Mouse (Mus musculus) kidney, embryonic 15.5 days (tissue): Measurements from ENCODE around the gene Nasp. TPM values are rescaled to one million over a fixed set of nuclear protein-coding genes. Genes with fewer than 3 reads are reported as not detected.
A peak's percentile ranks its signal among the peaks of the same experiment; 100 is the strongest.

Experiments used
- ATAC-seq: fragments of 200-750 bp; cut with Nextera tagmentation; replicated peaks from 2 replicates; pipeline ENCODE4 v1.8.0; 2017; ENCODE audit warnings: moderate TSS enrichment; ENCODE audit not compliant: low FRiP score
- H3K27ac ChIP-seq: fragments of 300-500 bp; sonication (generic); 2 replicates; pipeline ENCODE4 v1.5.1; 2015; ENCODE audit warnings: mild to moderate bottlenecking, inconsistent platforms
- H3K27me3 ChIP-seq: fragments of 300-500 bp; sonication (generic); 2 replicates; pipeline ENCODE4 v1.6.1; 2015; ENCODE audit warnings: inconsistent platforms
- H3K36me3 ChIP-seq: fragments of 300-500 bp; sonication (generic); 2 replicates; pipeline ENCODE4 v1.6.1; 2015; ENCODE audit warnings: inconsistent platforms
- H3K4me1 ChIP-seq: fragments of 300-500 bp; sonication (generic); 2 replicates; pipeline ENCODE4 v1.6.1; 2015; ENCODE audit warnings: inconsistent platforms
- H3K4me2 ChIP-seq: fragments of 300-500 bp; sonication (generic); 2 replicates; pipeline ENCODE4 v1.6.1; 2015; ENCODE audit warnings: moderate library complexity, mild to moderate bottlenecking, inconsistent platforms
- H3K4me3 ChIP-seq: fragments of 300-500 bp; sonication (generic); replicated peaks from 2 replicates; pipeline ENCODE4 v1.5.1; 2015; ENCODE audit warnings: mild to moderate bottlenecking, inconsistent platforms
- H3K9ac ChIP-seq: fragments of 300-500 bp; sonication (generic); 2 replicates; pipeline ENCODE4 v1.6.1; 2015; ENCODE audit warnings: mild to moderate bottlenecking, inconsistent platforms
- H3K9me3 ChIP-seq: fragments of 300-500 bp; sonication (generic); replicated peaks from 2 replicates; pipeline ENCODE4 v1.6.1; 2016; ENCODE audit warnings: inconsistent platforms
- WGBS: fragments of 180-500 bp; shearing (Covaris S2); methylation state at CpG from one replicate; pipeline ENCODE4 v1.1.7; 2015; ENCODE audit warnings: mixed read lengths; 5-methylcytosine and 5-hydroxymethylcytosine counted together
- polyA plus RNA-seq: library from polyadenylated mRNA; unstranded; fragments of >200 nt; fragmentation: Nextera tagmentation; extraction: Ambion mirVana; gene quantifications from 2 replicates; pipeline ENCODE4 v1.2.1, GENCODE M21; 2015

Gene Nasp
- polyA plus RNA-seq, 1 experiment from 2014 or later = 175 TPM

DNA sequence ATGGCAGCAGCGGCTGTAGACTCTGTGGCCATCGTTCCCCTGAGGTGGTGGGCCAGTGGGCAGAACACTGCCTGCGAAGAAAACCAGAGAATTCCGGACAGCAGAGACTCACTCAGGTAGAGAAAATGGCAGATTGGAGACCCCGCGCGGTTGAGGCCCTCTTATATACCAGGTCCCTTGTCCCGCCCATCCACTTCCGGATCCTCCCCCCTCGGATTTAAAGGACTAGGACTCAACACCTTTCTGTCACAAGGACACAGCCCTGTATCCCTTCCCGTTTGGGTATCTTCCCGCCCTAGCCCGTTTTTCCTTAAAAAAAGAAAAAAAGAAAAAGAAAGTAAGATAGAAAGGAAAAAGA, 403 bp downstream of the Nasp start:
- Histone ChIP-seq H3K9me3 (no peaks in the 10 kb centered on the region), H3K27ac (peak overlapping the region; percentile 97), H3K4me3 (peak overlapping the region; percentile 100), H3K4me2 (peak overlapping the region; percentile 86), H3K27me3 (no peaks in the 10 kb centered on the region), H3K4me1 (peaks cover 19% of the 10 kb centered on the region), H3K9ac (peak overlapping the region; percentile 97), H3K36me3 (peaks cover 24% of the 10 kb centered on the region)
- under 1% methylated on average over 13 of the region's 13 CpGs for WGBS
- ATAC-seq = peak; percentile 94

DNA sequence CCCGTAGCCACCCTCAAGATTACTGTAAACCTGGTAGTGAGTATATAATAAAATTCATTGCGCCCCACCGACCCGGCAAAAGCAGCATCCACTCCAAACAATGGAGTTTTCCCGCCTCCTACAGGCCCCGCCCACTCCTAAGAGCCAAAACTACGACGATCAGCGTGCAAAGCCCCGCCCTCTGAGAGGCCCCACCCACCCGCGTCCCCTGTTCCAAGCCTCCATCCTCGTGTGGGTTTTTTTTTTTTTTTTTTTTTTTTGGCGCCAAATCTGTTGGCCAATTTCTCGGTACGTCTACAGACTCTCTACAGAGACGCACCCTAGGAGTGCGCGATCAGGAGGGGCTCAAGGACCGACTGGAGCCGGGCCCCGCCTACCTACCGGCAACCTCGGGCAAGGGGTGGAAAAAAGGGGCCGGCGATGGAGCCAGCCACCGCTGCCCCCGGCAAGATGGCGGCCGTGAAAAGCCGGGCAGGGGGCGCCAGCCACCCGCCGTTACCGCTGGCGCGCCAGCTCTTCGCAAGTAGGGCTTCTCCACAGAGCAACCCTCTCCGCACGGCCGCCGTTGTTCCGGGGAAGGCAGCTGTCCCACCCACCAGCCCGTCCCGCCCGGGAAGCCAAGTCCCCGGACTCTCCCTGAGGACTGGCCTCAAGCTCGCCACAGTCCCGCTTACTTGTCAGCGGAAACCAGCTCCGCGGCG, 933 bp downstream of the Nasp start:
- Histone ChIP-seq H3K9ac (peak overlapping the region; percentile 97), H3K4me1 (peaks cover 19% of the 10 kb centered on the region), H3K4me2 (peak overlapping the region; percentile 86), H3K4me3 (peak overlapping the region; percentile 100), H3K27ac (peak overlapping the region; percentile 97), H3K27me3 (no peaks in the 10 kb centered on the region), H3K9me3 (no peaks in the 10 kb centered on the region), H3K36me3 (peaks cover 25% of the 10 kb centered on the region)
- WGBS = under 1% methylated on average over 53 of the region's 53 CpGs
- peak; percentile 78 for ATAC-seq

- 90% methylated on average over 4 of the region's 4 CpGs for WGBS
Observed at GRCm38 (mm10) chr4:116624831-116625230, 2.9 kb downstream of the Nasp start.

GRCm38 (mm10) chr4:116615237-116615636, 12.5 kb downstream of the Nasp start:
- Histone ChIP-seq H3K36me3 (peaks cover 84% of the 10 kb centered on the region), H3K27ac (no peak overlapping the region), H3K9me3 (no peaks in the 10 kb centered on the region), H3K9ac (no peak overlapping the region), H3K4me3 (no peak overlapping the region), H3K4me2 (no peak overlapping the region), H3K4me1 (no peaks in the 10 kb centered on the region), H3K27me3 (no peaks in the 10 kb centered on the region)
- no peak for ATAC-seq
- WGBS = 98% methylated on average over 2 of the region's 2 CpGs

More at GRCm38 (mm10) chr4:116624831-116625230, 2.9 kb downstream of the Nasp start:
- Histone ChIP-seq H3K4me3 (no peak overlapping the region; the same call in 1 of the 2 replicates), H3K4me1 (peaks cover 19% of the 10 kb centered on the region), H3K36me3 (peaks cover 43% of the 10 kb centered on the region), H3K27me3 (no peaks in the 10 kb centered on the region), H3K27ac (no peak overlapping the region), H3K9ac (no peak overlapping the region), H3K9me3 (no peaks in the 10 kb centered on the region), H3K4me2 (no peak overlapping the region)
- ATAC-seq = no peak

DNA sequence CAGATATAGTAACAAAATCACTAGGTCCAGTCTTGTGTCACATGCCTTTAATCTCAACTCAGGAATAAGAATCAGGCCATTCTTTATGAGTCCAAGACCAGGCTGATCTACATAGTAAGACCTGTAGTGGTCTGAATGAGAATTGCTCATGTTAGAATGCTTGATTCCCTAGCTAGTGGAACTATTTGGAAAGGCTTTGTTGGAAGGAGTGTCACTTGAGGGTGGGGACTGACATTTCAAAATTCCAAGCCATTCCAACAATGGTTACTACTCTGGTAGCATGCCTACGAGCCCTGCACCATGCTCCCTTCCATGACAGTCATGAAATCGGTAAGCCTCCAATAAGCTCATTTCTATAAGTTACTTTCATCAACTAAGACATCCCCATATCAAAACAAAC, 15.1 kb downstream of the Nasp start:
- Histone ChIP-seq H3K4me1 (no peaks in the 10 kb centered on the region), H3K9ac (no peak overlapping the region), H3K27ac (no peak overlapping the region), H3K27me3 (no peaks in the 10 kb centered on the region), H3K9me3 (no peaks in the 10 kb centered on the region), H3K36me3 (peaks cover 83% of the 10 kb centered on the region), H3K4me3 (no peak overlapping the region), H3K4me2 (no peak overlapping the region)
- WGBS = 90% methylated on average over 2 of the region's 2 CpGs
- ATAC-seq = no peak

GRCm38 (mm10) chr4:116596978-116597881, 30.5 kb downstream of the Nasp start:
- Histone ChIP-seq H3K27me3 (no peaks in the 10 kb centered on the region), H3K27ac (peak overlapping the region; percentile 86), H3K36me3 (peaks cover 56% of the 10 kb centered on the region), H3K9ac (peak overlapping the region; percentile 56), H3K4me1 (peaks cover 25% of the 10 kb centered on the region), H3K9me3 (no peaks in the 10 kb centered on the region), H3K4me2 (peak overlapping the region; percentile 91), H3K4me3 (peak overlapping the region; percentile 58)
- under 1% methylated on average over 50 of the region's 50 CpGs for WGBS
- peak; percentile 96 for ATAC-seq

DNA sequence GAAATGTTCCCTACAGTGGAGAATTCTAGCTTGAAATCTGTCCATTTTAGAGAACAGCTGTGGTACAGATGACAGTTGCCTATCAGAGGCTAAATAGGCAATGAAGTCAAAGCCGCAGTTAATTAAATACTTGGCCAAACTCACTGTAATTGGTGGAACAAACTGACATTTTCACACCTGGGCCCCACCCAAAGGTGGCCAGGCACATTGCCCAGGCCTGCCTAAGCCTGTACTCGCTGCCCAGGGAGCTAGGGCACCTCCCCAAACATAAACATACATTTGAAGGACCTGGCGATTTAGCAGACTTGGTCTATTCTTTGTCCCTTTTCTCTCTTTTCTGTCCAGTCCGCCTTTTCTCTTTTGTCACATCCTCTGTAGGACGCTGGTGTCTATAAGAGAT, 31.4 kb downstream of the Nasp start, which contains the start of gene Ccdc17:
Gene Ccdc17 (plus strand): TSS at position 276 of the 400 bp plus-strand sequence.
- peak within 1 kb of the TSS; percentile 56 for H3K9ac ChIP-seq
- H3K9me3 ChIP-seq = no peaks in the 10 kb centered on the region
- no peaks in the 10 kb centered on the region for H3K27me3 ChIP-seq
- H3K36me3 ChIP-seq = peaks cover 56% of the 10 kb centered on the region
- H3K27ac ChIP-seq = peak within 1 kb of the TSS; percentile 86
- peaks cover 25% of the 10 kb centered on the region for H3K4me1 ChIP-seq
- WGBS = 27% methylated on average over 5 of the region's 5 CpGs
- peak within 1 kb of the TSS; percentile 58 for H3K4me3 ChIP-seq
- peak within 1 kb of the TSS; percentile 91 for H3K4me2 ChIP-seq
- ATAC-seq = no peak

DNA sequence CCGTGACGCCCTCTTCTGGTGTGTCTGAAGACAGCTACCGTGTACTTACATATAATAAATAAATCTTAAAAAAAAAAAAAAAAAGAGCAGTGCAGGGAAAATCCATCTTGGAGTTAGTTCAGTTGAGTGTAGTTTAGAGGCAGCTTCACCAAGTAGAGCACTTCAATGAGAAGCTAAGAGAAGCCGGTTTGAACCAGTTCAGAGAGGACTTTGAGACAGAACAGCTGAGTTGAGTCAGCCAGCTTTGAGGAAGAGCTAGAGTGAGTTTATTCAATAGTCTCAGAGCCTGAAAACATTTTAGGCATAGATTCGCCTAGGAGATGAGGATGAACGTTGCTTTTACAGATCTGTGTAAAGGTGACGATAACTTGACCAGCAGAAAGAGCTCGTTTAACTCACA, 31.9 kb downstream of the Nasp start:
- H3K9ac ChIP-seq = no peak overlapping the region
- no peak overlapping the region for H3K4me2 ChIP-seq
- no peak for ATAC-seq
- H3K36me3 ChIP-seq = peaks cover 56% of the 10 kb centered on the region
- H3K27me3 ChIP-seq = no peaks in the 10 kb centered on the region
- no peaks in the 10 kb centered on the region for H3K9me3 ChIP-seq
- H3K4me3 ChIP-seq = no peak overlapping the region
- H3K4me1 ChIP-seq = peaks cover 25% of the 10 kb centered on the region
- H3K27ac ChIP-seq = no peak overlapping the region
- WGBS = 82% methylated on average over 8 of the region's 8 CpGs

DNA sequence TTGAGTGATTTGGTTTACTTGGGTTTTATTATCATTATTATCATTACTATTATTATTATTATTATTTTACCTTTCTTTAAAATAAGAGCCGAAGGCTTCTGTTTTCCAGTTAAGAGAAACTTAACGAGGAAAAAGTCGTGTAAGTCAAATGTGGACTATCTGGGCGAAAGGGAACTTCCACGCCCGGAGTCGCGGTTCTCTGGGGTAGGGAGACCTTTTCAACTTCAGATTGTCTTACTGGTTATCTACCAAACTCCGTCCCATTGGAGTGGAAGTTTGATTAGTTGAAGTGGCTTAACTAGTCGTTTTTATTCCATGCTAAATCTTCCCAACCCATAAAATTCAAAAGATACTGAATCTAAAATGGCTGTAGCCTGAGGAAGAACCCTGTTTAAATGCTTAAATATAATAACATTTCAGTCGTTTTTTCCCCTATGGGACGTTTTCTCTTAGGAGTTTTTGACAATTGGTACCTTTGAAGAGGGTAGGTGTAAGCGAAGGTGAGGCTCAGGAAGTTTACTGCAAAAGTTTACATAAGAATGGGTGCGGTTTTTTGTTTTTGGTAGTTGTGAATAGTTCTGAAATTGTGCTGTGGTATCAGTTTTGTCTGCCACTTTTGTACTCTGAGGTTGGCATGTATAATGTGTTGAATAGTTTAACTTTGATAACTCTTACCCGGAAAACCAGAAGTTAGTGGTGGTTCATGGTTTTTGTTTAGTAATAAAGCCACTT, 69.4 kb downstream of the Nasp start:
- peak overlapping the region; percentile 97 for H3K27ac ChIP-seq
- peak overlapping the region; percentile 77 for H3K9ac ChIP-seq
- peak overlapping the region; percentile 70 for H3K4me2 ChIP-seq
- H3K4me3 ChIP-seq = peak overlapping the region; percentile 68
- peaks cover 15% of the 10 kb centered on the region for H3K36me3 ChIP-seq
- peaks cover 12% of the 10 kb centered on the region; the same call in 1 of the 2 replicates for H3K4me1 ChIP-seq
- WGBS = 3% methylated on average over 15 of the region's 15 CpGs
- no peaks in the 10 kb centered on the region for H3K27me3 ChIP-seq
- ATAC-seq = no peak
- H3K9me3 ChIP-seq = no peaks in the 10 kb centered on the region

DNA sequence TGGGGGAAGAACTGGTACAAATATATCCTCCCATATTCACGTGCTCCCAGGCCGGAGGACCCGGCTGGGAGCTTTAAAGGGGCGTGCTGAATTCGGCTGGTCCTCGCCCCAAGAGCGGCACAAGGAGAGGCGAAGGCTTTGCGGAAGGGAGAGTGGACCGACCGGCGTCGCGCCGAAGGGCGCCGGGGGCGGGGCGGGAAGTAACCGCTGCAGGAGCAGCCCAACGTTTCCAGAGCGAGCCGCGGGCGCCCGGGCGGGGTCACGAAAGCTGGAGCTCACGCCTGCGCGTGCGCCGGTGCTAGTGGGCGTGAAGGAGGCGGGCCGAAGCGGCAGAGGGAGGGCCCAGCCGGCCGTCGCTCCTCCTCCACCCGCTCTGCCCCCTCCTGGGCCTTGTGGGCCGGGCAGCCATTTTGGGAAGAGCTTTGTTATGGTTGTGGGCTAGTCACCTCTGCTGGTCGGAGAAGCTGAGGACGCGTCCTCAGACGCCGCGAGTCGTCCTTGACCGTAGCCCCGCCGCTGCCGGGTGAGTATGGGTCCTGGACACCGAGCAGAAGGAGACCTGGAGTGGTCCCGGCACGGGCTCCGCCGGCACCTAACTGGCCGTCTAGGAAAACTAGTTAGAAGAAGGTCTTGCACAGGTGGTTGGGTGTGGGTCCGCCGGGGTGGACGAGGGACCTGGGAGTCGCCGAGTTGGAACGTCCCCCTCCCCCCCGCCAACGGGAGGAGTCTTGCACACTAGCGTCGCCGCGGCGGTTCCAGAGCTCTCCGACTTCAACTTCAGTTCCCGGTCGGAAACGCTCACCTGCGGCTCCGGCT, 70.2 kb downstream of the Nasp start, which contains the start of gene Gpbp1l1:
Gene Gpbp1l1 (plus strand): TSS at position 353 of the 816 bp plus-strand sequence.
- peak; percentile 97 for ATAC-seq
- Histone ChIP-seq H3K4me3 (peak within 1 kb of the TSS; percentile 68), H3K9me3 (no peaks in the 10 kb centered on the region), H3K9ac (peak within 1 kb of the TSS; percentile 77), H3K27ac (peak within 1 kb of the TSS; percentile 97), H3K4me1 (peaks cover 12% of the 10 kb centered on the region; the same call in 1 of the 2 replicates), H3K27me3 (no peaks in the 10 kb centered on the region), H3K4me2 (peak within 1 kb of the TSS; percentile 70), H3K36me3 (peaks cover 19% of the 10 kb centered on the region)
- WGBS = under 1% methylated on average over 78 of the region's 78 CpGs
